Mouse (Mus musculus) liver, adult 2 months (tissue): ENCODE results near the gene Gng4.

Source experiments
- CTCF ChIP-seq: fragments of 200-500 bp; IDR thresholded peaks from 2 replicates; pipeline ENCODE4 v1.5.1; 2011; ENCODE audit warnings: low read depth, low read length, control low read depth
- POLR2A ChIP-seq: fragments of 200-500 bp; IDR thresholded peaks from 2 replicates; pipeline ENCODE4 v1.6.1; 2011; ENCODE audit warnings: low read length, control low read depth; ENCODE audit not compliant: insufficient read depth; ENCODE audit errors: extremely low read depth

GRCm38 (mm10) chr13:13786971-13787370, 3.1 kb downstream of the Gng4 start:
- TF ChIP-seq CTCF (no peak), POLR2A (no peak)
